Mouse (Mus musculus) olfactory bulb, adult 2 months (tissue): ENCODE measurements around the gene Glb1l2.

Experiments used
- CTCF ChIP-seq: fragments of 200-500 bp; IDR thresholded peaks from 2 replicates; pipeline ENCODE4 v1.5.1; 2012; ENCODE audit warnings: low read depth, mild to moderate bottlenecking, low read length, moderate library complexity; ENCODE audit not compliant: insufficient read depth
- POLR2A ChIP-seq: fragments of 200-500 bp; IDR thresholded peaks from 2 replicates; pipeline ENCODE4 v1.6.1; 2012; ENCODE audit warnings: mild to moderate bottlenecking, low read depth, low read length, moderate library complexity; ENCODE audit not compliant: insufficient read depth

DNA sequence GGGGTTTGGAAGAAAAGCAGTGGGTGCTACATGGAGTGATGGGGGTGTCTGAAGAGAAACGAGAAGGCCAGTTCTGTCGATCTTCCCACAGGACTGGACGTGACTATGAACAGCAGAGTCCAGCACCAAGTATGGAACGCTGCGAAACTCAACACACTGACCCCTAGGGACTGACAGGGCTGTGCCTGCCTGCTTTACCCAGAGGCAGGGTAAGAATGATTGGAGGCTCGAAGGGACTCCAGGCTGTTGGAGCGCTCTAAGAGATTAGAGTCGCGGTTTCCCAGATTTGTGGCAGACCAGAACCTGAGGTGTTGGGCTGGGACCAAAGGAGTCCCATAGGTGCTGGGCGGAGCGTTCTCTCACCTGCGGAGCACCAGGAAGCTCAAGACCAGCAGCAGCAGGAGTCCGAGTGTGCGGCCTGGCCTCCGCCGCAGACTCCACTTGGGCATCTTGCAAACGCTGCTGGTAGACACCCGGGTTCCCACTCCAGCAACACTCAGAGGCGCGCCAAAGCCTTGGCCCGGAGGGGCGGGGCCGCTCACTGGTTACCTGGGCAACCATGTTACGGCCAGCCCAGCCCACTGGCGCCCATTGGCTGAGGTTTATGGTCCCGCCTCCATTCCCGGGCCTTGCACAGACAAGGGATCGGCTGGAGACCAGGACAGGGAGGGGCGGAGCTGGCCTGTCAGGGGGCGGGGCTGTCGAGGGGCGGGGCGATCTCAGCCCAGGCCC lies at the start of gene Glb1l2:
- TF ChIP-seq CTCF (no peak), POLR2A (no peak)
